Mouse (Mus musculus) spleen, adult 2 months (tissue): ENCODE results near the gene Atad1.

Experiments
- CTCF ChIP-seq: fragments of 200-500 bp; IDR thresholded peaks from 2 replicates; pipeline ENCODE4 v1.5.1; 2011; ENCODE audit warnings: mild to moderate bottlenecking, inconsistent platforms; ENCODE audit not compliant: insufficient read depth, insufficient read length, insufficient replicate concordance; ENCODE audit errors: extremely low read depth
- POLR2A ChIP-seq: fragments of 200-500 bp; IDR thresholded peaks from 2 replicates; pipeline ENCODE4 v1.6.1; 2011; ENCODE audit warnings: low read depth, low read length, inconsistent platforms

GRCm38 (mm10) chr19:32756900-32757725 is 17.5 kb upstream of the Atad1 start, which contains the start of gene Pten:
- TF ChIP-seq POLR2A (peak; percentile 84), CTCF (no peak)
